Mouse (Mus musculus): Measurements from ENCODE around the gene Neurl3. TPM values are rescaled to one million over a fixed set of nuclear protein-coding genes. Genes with fewer than 3 reads are reported as not detected.

Gene Neurl3
- total and polyA plus RNA-seq, 3 experiments, result 38.7 to 140 (median 120) TPM

DNA sequence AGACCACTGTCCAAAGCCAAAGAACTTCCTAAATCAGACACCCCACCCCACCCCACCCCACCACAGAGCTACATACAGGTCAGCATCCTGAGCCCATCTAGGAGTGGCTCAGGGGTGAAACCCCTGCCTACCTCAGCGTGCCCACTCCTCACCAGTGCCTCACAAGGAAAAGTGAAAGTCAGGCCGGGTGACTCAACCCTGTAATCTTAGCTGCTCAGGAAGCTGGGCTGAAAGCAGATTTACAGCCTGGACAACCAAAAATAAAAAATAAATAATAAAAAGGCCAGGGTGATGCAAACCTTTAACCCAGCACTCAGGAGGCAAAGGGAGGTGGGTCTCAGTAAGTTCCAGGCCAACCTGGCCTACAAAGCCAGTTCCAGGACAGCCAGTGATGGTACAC is 38.6 kb downstream of the Neurl3 start:
- Histone ChIP-seq H3K36me3 (replicated peaks) (peaks cover 88% of the 10 kb centered on the region), H3K4me1 (ENCODE audit: insufficient read depth, low read depth, low read length) (peaks cover 29% of the 10 kb centered on the region), H3K9me3 (replicated peaks) (no peaks in the 10 kb centered on the region), H3K27me3 (ENCODE audit: insufficient read depth, low read length) (no peaks in the 10 kb centered on the region), H3K4me3 (ENCODE audit: low read depth, low read length) (no peak overlapping the region)
- ATAC-seq (ENCODE audit: extremely low read depth, insufficient number of reproducible peaks, low FRiP score, poor library complexity, severe bottlenecking) (no peak), DNase-seq (ENCODE audit: low spot score) (no peak)
- TF ChIP-seq CTCF (IDR thresholded peaks at IDR 0.05; ENCODE audit: low read depth, low read length) (no peak), GATA1 (IDR thresholded peaks at IDR 0.05; ENCODE audit: borderline replicate concordance, low read length) (no peak), TAL1 (conservative IDR thresholded peaks at IDR 0.05; ENCODE audit: low read depth, low read length) (no peak), POLR2AphosphoS5 (IDR thresholded peaks at IDR 0.05; ENCODE audit: insufficient replicate concordance, low read depth, low read length) (no peak), GATA2 (IDR thresholded peaks at IDR 0.05; ENCODE audit: borderline replicate concordance, low read depth, low read length) (no peak)

DNA sequence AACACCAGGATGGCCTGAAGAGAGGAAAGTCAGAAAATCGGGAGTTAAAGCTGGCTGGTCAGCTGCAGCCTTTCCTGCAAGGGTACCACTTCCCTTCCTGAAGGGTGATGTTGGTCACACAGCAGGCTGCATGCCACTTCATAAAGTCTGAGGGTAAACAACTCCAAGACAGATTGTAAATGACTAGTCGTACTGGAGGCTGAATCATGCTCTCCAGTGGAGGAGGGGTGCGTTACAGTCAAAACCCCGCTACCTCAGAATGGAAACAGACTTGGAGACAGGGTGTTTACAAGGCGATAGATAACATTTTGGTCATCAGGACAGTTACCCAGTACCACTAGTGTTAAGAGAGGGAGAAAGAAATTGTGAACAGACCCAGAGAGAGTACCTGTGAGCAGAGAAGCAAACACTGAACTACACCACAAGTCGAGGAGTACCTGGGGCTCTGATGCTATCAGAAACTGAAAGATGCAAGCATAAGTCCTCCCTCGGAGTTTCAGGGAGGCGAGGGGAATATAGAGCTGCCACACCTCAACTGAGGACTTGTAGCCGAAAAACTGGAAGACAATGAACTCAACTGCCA is 39.3 kb downstream of the Neurl3 start:
- Histone ChIP-seq H3K4me1 (ENCODE audit: insufficient read depth, low read depth, low read length) (peaks cover 24% of the 10 kb centered on the region), H3K4me3 (ENCODE audit: low read depth, low read length) (no peak overlapping the region), H3K27me3 (ENCODE audit: insufficient read depth, low read length) (no peaks in the 10 kb centered on the region), H3K9me3 (replicated peaks) (no peaks in the 10 kb centered on the region), H3K36me3 (replicated peaks) (peaks cover 87% of the 10 kb centered on the region)
- ATAC-seq (ENCODE audit: extremely low read depth, insufficient number of reproducible peaks, low FRiP score, poor library complexity, severe bottlenecking) (no peak), DNase-seq (ENCODE audit: low spot score) (no peak)
- TF ChIP-seq TAL1 (conservative IDR thresholded peaks at IDR 0.05; ENCODE audit: low read depth, low read length), result no peak

DNA sequence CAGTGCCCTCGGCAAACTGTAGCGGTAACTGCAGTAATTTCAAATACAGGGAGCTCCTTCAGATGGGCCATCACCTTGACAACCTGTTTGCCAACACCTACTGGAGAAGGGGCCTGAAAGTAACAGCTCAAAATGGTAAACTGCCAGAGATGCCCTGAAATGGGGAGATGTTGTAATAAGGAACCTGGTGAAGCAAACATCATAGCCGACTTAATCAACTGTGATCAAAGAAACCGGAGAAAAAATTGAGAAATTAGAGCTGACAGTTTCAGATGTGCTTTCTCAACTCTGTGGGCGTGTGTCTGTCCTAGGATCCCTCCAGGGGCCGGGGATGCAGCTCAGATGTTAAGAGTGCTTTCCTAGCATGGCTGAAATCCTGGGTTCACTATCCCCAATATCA is 41.3 kb downstream of the Neurl3 start:
- H3K9me3 ChIP-seq (replicated peaks), result no peaks in the 10 kb centered on the region
- H3K4me1 ChIP-seq (ENCODE audit: insufficient read depth, low read depth, low read length), result peaks cover 12% of the 10 kb centered on the region; the same call in 1 of the 2 replicates
- no peaks in the 10 kb centered on the region for H3K27me3 ChIP-seq (ENCODE audit: insufficient read depth, low read length)
- no peak overlapping the region for H3K4me3 ChIP-seq (ENCODE audit: low read depth, low read length)
- peaks cover 87% of the 10 kb centered on the region for H3K36me3 ChIP-seq (replicated peaks)
- no peak for DNase-seq (ENCODE audit: low spot score)
- ATAC-seq (ENCODE audit: extremely low read depth, insufficient number of reproducible peaks, low FRiP score, poor library complexity, severe bottlenecking), result no peak
- TF ChIP-seq CTCF (IDR thresholded peaks at IDR 0.05; ENCODE audit: low read depth, low read length) (no peak), TAL1 (conservative IDR thresholded peaks at IDR 0.05; ENCODE audit: low read depth, low read length) (no peak), GATA1 (IDR thresholded peaks at IDR 0.05; ENCODE audit: borderline replicate concordance, low read length) (no peak), POLR2AphosphoS5 (IDR thresholded peaks at IDR 0.05; ENCODE audit: insufficient replicate concordance, low read depth, low read length) (no peak), GATA2 (IDR thresholded peaks at IDR 0.05; ENCODE audit: borderline replicate concordance, low read depth, low read length) (no peak)

DNA sequence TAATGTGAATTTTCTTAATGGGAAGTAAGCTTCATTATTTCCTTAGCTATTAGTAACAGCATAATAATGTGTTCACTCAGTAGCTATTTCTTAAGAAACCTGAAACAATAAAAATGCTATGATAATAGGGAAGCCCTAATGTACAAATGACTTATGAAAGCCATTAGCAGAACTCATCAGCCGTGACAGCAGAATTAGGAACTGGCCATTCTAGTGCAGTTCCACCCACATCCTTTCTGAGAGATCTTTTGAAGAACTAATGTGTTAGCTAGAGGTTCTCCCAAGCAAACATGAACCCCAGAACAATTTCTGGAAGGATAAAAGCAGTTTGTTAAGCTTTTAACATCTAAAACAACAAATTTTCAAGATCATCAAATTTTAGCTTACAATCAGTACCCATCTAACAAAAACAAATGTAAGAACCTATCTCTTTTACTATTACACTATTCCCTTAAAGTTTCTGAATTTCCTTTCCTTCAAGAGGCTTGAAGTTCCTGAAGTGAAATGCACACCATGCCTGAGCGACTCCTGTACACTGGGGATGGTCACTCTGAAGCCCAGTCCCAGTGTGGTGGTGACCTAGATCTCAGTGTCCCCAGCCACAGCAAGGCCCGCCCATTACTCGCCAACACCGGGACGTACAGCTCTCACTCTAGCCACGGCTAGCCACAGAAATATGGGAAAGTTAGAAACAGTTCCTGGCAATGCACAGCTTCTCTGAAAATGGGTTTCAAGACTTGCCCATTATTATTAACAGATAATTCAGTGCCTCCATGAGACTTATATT is 43.4 kb downstream of the Neurl3 start:
- Histone ChIP-seq H3K4me3 (ENCODE audit: low read depth, low read length) (no peak overlapping the region), H3K4me1 (ENCODE audit: insufficient read depth, low read depth, low read length) (peaks cover 10% of the 10 kb centered on the region; the same call in 1 of the 2 replicates), H3K9me3 (replicated peaks) (no peaks in the 10 kb centered on the region), H3K27me3 (ENCODE audit: insufficient read depth, low read length) (no peaks in the 10 kb centered on the region), H3K36me3 (replicated peaks) (peaks cover 92% of the 10 kb centered on the region)
- ATAC-seq (ENCODE audit: extremely low read depth, insufficient number of reproducible peaks, low FRiP score, poor library complexity, severe bottlenecking), result no peak
- no peak for TF ChIP-seq GATA1 (IDR thresholded peaks at IDR 0.05; ENCODE audit: borderline replicate concordance, low read length)
- no peak for TF ChIP-seq TAL1 (conservative IDR thresholded peaks at IDR 0.05; ENCODE audit: low read depth, low read length)
- TF ChIP-seq CTCF (IDR thresholded peaks at IDR 0.05; ENCODE audit: low read depth, low read length), result no peak
- TF ChIP-seq POLR2AphosphoS5 (IDR thresholded peaks at IDR 0.05; ENCODE audit: insufficient replicate concordance, low read depth, low read length), result no peak
- no peak for TF ChIP-seq GATA2 (IDR thresholded peaks at IDR 0.05; ENCODE audit: borderline replicate concordance, low read depth, low read length)
- DNase-seq (ENCODE audit: low spot score), result no peak

DNA sequence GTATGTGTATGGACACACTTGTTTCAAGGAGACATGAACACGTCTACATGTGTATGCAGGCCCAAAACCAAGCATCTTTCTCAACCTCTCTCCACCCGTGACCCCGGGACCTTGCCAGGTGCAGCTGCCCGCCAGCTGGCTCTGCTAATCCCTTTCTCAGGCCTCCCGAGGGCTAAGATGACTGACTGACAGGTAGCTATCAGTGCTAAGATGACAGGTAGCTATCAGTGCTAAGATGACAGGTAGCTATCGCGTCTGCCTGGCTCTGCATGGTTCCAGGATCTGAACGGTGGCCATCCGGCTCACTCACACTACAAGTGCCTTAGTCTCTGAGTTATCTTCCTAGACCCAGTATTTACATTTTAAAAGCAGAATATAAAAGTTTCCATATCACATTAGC is 46.0 kb downstream of the Neurl3 start:
- Histone ChIP-seq H3K9me3 (replicated peaks) (no peaks in the 10 kb centered on the region), H3K4me3 (ENCODE audit: low read depth, low read length) (no peak overlapping the region), H3K36me3 (replicated peaks) (peaks cover 92% of the 10 kb centered on the region), H3K27me3 (ENCODE audit: insufficient read depth, low read length) (no peaks in the 10 kb centered on the region), H3K4me1 (ENCODE audit: insufficient read depth, low read depth, low read length) (0 out of 2 replicates have a peak, but pooled peaks cover 2% of the 10 kb centered on the region)
- no peak for ATAC-seq (ENCODE audit: extremely low read depth, insufficient number of reproducible peaks, low FRiP score, poor library complexity, severe bottlenecking)
- no peak for TF ChIP-seq CTCF (IDR thresholded peaks at IDR 0.05; ENCODE audit: low read depth, low read length)
- TF ChIP-seq GATA2 (IDR thresholded peaks at IDR 0.05; ENCODE audit: borderline replicate concordance, low read depth, low read length), result no peak
- TF ChIP-seq POLR2AphosphoS5 (IDR thresholded peaks at IDR 0.05; ENCODE audit: insufficient replicate concordance, low read depth, low read length), result no peak
- no peak for TF ChIP-seq GATA1 (IDR thresholded peaks at IDR 0.05; ENCODE audit: borderline replicate concordance, low read length)
- no peak for TF ChIP-seq TAL1 (conservative IDR thresholded peaks at IDR 0.05; ENCODE audit: low read depth, low read length)
- no peak for DNase-seq (ENCODE audit: low spot score)

DNA sequence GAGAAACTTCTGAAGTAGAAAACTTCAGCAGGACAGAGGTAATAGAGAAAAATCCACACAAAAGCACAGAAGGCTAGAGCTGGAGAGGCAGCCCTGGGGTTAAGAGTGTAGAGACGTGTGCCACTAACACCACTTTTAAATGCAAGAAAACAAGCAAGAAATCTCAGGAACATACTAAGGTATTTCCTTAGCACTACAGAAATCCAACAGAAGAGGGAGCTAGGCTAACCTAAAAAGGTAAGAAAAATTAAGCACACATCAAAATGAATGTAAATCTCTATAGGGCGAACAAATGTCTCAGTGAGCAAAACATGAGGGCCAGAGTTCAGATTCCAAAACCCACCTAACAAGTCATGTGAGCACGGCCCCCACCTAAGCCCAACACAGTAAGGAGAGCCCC is 49.8 kb downstream of the Neurl3 start:
- TF ChIP-seq TAL1 (conservative IDR thresholded peaks at IDR 0.05; ENCODE audit: low read depth, low read length), result no peak
- no peak for TF ChIP-seq GATA2 (IDR thresholded peaks at IDR 0.05; ENCODE audit: borderline replicate concordance, low read depth, low read length)
- TF ChIP-seq CTCF (IDR thresholded peaks at IDR 0.05; ENCODE audit: low read depth, low read length), result no peak
- TF ChIP-seq POLR2AphosphoS5 (IDR thresholded peaks at IDR 0.05; ENCODE audit: insufficient replicate concordance, low read depth, low read length), result no peak
- no peak for TF ChIP-seq GATA1 (IDR thresholded peaks at IDR 0.05; ENCODE audit: borderline replicate concordance, low read length)
- DNase-seq (ENCODE audit: low spot score), result no peak
- no peak for ATAC-seq (ENCODE audit: extremely low read depth, insufficient number of reproducible peaks, low FRiP score, poor library complexity, severe bottlenecking)

More for the DNA sequence above, 49.8 kb downstream of the Neurl3 start:
- H3K9me3 ChIP-seq (replicated peaks), result no peaks in the 10 kb centered on the region
- H3K4me3 ChIP-seq (ENCODE audit: low read depth, low read length), result no peak overlapping the region
- peaks cover 96% of the 10 kb centered on the region for H3K36me3 ChIP-seq (replicated peaks)
- no peaks in the 10 kb centered on the region for H3K27me3 ChIP-seq (ENCODE audit: insufficient read depth, low read length)
- H3K4me1 ChIP-seq (ENCODE audit: insufficient read depth, low read depth, low read length), result no peaks in the 10 kb centered on the region

Other genes starting within 250 kb of the Neurl3 start
- gene Hs6st1, start 206.3 kb downstream of the Neurl3 start, total RNA-seq (2014; fragmentation: Nextera tagmentation), result 62.9 and 66.0 TPM in 2 replicates
- 29.3 and 32.2 TPM in 2 replicates for gene Hs6st1, start 206.3 kb downstream of the Neurl3 start, total RNA-seq (2017)
- 49.9 and 54.9 TPM in 2 replicates for gene Hs6st1, start 206.3 kb downstream of the Neurl3 start, polyA plus RNA-seq (2012)
- 97.4 and 117 TPM in 2 replicates for gene Uggt1, start 30.0 kb downstream of the Neurl3 start, total RNA-seq (2014; fragmentation: Nextera tagmentation)
- gene Uggt1, start 30.0 kb downstream of the Neurl3 start, total RNA-seq (2017), result 96.4 and 97.8 TPM in 2 replicates
- gene Uggt1, start 30.0 kb downstream of the Neurl3 start, polyA plus RNA-seq (2012), result 10.4 and 12.2 TPM in 2 replicates
- gene Arid5a, start 33.1 kb upstream of the Neurl3 start, total RNA-seq (2014; fragmentation: Nextera tagmentation), result 5.5 and 8.7 TPM in 2 replicates
- gene Arid5a, start 33.1 kb upstream of the Neurl3 start, total RNA-seq (2017), result 8.2 and 8.4 TPM in 2 replicates
- gene Arid5a, start 33.1 kb upstream of the Neurl3 start, polyA plus RNA-seq (2012), result 32.1 and 33.6 TPM in 2 replicates
- 40.9 and 47.3 TPM in 2 replicates for gene Kansl3, start 94.5 kb upstream of the Neurl3 start, total RNA-seq (2014; fragmentation: Nextera tagmentation)
- gene Kansl3, start 94.5 kb upstream of the Neurl3 start, total RNA-seq (2017), result 43.3 and 48.7 TPM in 2 replicates
- gene Kansl3, start 94.5 kb upstream of the Neurl3 start, polyA plus RNA-seq (2012), result 35.9 and 50.0 TPM in 2 replicates
- gene Fer1l5, start 97.6 kb upstream of the Neurl3 start, total RNA-seq (2014; fragmentation: Nextera tagmentation), result not detected in 2 replicates
- 0.06 TPM in 1 of 2 replicates, not detected in the other for gene Fer1l5, start 97.6 kb upstream of the Neurl3 start, total RNA-seq (2017)
- gene Fer1l5, start 97.6 kb upstream of the Neurl3 start, polyA plus RNA-seq (2012), result not detected in 2 replicates
- gene Lman2l, start 170.6 kb upstream of the Neurl3 start, total RNA-seq (2014; fragmentation: Nextera tagmentation), result 41.5 and 50.6 TPM in 2 replicates
- 6.0 and 6.5 TPM in 2 replicates for gene Lman2l, start 170.6 kb upstream of the Neurl3 start, total RNA-seq (2017)
- 12.4 and 13.3 TPM in 2 replicates for gene Lman2l, start 170.6 kb upstream of the Neurl3 start, polyA plus RNA-seq (2012)
- gene Cnnm4, start 196.9 kb upstream of the Neurl3 start, total RNA-seq (2014; fragmentation: Nextera tagmentation), result 6.7 and 8.6 TPM in 2 replicates
- 3.9 and 4.5 TPM in 2 replicates for gene Cnnm4, start 196.9 kb upstream of the Neurl3 start, total RNA-seq (2017)
- gene Cnnm4, start 196.9 kb upstream of the Neurl3 start, polyA plus RNA-seq (2012), result 2.4 and 3.1 TPM in 2 replicates
- 22.2 and 28.2 TPM in 2 replicates for gene Cnnm3, start 237.2 kb upstream of the Neurl3 start, total RNA-seq (2014; fragmentation: Nextera tagmentation)
- gene Cnnm3, start 237.2 kb upstream of the Neurl3 start, total RNA-seq (2017), result 7.5 and 8.8 TPM in 2 replicates
- gene Cnnm3, start 237.2 kb upstream of the Neurl3 start, polyA plus RNA-seq (2012), result 31.1 and 39.0 TPM in 2 replicates

Data from G1E (cell line).